Mouse (Mus musculus) limb, embryonic 15.5 days (tissue): Measurements from ENCODE around the gene Olfr94. TPM values are rescaled to one million over a fixed set of nuclear protein-coding genes. Genes with fewer than 3 reads are reported as not detected.
"Not testable (repeated sequence)": the region's sequence is repeated elsewhere in the genome, so short reads cannot be mapped to it uniquely, and the experiment has no call there.

ENCODE experiments used
- ATAC-seq: fragments of 200-750 bp; cut with Nextera tagmentation; 2 replicates; pipeline ENCODE4 v1.8.0; 2017; ENCODE audit warnings: low read depth, moderate TSS enrichment; ENCODE audit not compliant: insufficient number of reproducible peaks, low FRiP score, low TSS enrichment
- H3K27ac ChIP-seq: fragments of 300-500 bp; sonication (generic); 2 replicates; pipeline ENCODE4 v1.5.1; 2015; ENCODE audit warnings: moderate library complexity, mild to moderate bottlenecking, inconsistent platforms
- H3K27me3 ChIP-seq: fragments of 300-500 bp; sonication (generic); 2 replicates; pipeline ENCODE4 v1.6.1; 2015; ENCODE audit warnings: inconsistent platforms
- H3K36me3 ChIP-seq: fragments of 300-500 bp; sonication (generic); 2 replicates; pipeline ENCODE4 v1.6.1; 2015; ENCODE audit warnings: inconsistent platforms
- H3K4me1 ChIP-seq: fragments of 300-500 bp; sonication (generic); 2 replicates; pipeline ENCODE4 v1.6.1; 2015; ENCODE audit warnings: inconsistent platforms
- H3K4me2 ChIP-seq: fragments of 300-500 bp; sonication (generic); 2 replicates; pipeline ENCODE4 v1.6.1; 2015; ENCODE audit warnings: mild to moderate bottlenecking, inconsistent platforms
- H3K4me3 ChIP-seq: fragments of 300-500 bp; sonication (generic); 2 replicates; pipeline ENCODE4 v1.5.1; 2015; ENCODE audit warnings: mild to moderate bottlenecking, inconsistent platforms
- H3K9ac ChIP-seq: fragments of 300-500 bp; sonication (generic); 2 replicates; pipeline ENCODE4 v1.6.1; 2015; ENCODE audit warnings: inconsistent platforms
- H3K9me3 ChIP-seq: fragments of 300-500 bp; sonication (generic); 2 replicates; pipeline ENCODE4 v1.6.1; 2016; ENCODE audit warnings: inconsistent platforms
- WGBS: fragments of 180-500 bp; shearing (Covaris S2); methylation state at CpG from one replicate; pipeline ENCODE4 v1.1.7; 2015; 5-methylcytosine and 5-hydroxymethylcytosine counted together
- polyA plus RNA-seq: library from polyadenylated mRNA; unstranded; fragments of >200 nt; fragmentation: Nextera tagmentation; extraction: Ambion mirVana; gene quantifications from 2 replicates; pipeline ENCODE4 v1.2.1, GENCODE M21; 2015

Gene Olfr94
- polyA plus RNA-seq, result 0.12 and 0.14 TPM in 2 replicates

GRCm38 (mm10) chr17:37200894-37201293 is at the start of gene Olfr94:
Gene Olfr94 (minus strand): TSS chr17:37200994.
- H3K4me1 ChIP-seq, result peaks cover 10% of the 10 kb centered on the region; the same call in 1 of the 2 replicates
- no peak for ATAC-seq
- no peak within 1 kb of the TSS for H3K4me3 ChIP-seq
- peaks cover 37% of the 10 kb centered on the region for H3K27me3 ChIP-seq
- no peak within 1 kb of the TSS for H3K27ac ChIP-seq
- no peaks in the 10 kb centered on the region for H3K9me3 ChIP-seq
- H3K9ac ChIP-seq, result no peak within 1 kb of the TSS
- H3K4me2 ChIP-seq, result no peak within 1 kb of the TSS
- WGBS, result 62% methylated on average over 2 of the region's 2 CpGs
- H3K36me3 ChIP-seq, result no peaks in the 10 kb centered on the region

- no peak overlapping the region for H3K4me3 ChIP-seq
- ATAC-seq, result no peak
- no peaks in the 10 kb centered on the region for H3K4me1 ChIP-seq
- H3K27me3 ChIP-seq, result no peaks in the 10 kb centered on the region
- H3K27ac ChIP-seq, result no peak overlapping the region
- no peak overlapping the region for H3K4me2 ChIP-seq
- no peak overlapping the region for H3K9ac ChIP-seq
- WGBS, result 11% methylated on average over 1 of the region's 1 CpGs
- H3K9me3 ChIP-seq, result no peaks in the 10 kb centered on the region
- H3K36me3 ChIP-seq, result no peaks in the 10 kb centered on the region
Observed at GRCm38 (mm10) chr17:37250544-37250943, 49.8 kb upstream of the Olfr94 start.

- no peak for ATAC-seq
- Histone ChIP-seq H3K36me3 (no peaks in the 10 kb centered on the region), H3K4me1 (no peaks in the 10 kb centered on the region), H3K4me3 (no peak overlapping the region), H3K9ac (no peak overlapping the region), H3K4me2 (no peak overlapping the region), H3K27me3 (no peaks in the 10 kb centered on the region), H3K27ac (no peak overlapping the region), H3K9me3 (no peaks in the 10 kb centered on the region)
Observed at GRCm38 (mm10) chr17:37249460-37249859, 48.7 kb upstream of the Olfr94 start.

- no peak for ATAC-seq
- Histone ChIP-seq H3K4me1 (no peaks in the 10 kb centered on the region), H3K9me3 (no peaks in the 10 kb centered on the region), H3K27ac (no peak overlapping the region), H3K9ac (no peak overlapping the region), H3K27me3 (no peaks in the 10 kb centered on the region), H3K4me3 (no peak overlapping the region), H3K36me3 (no peaks in the 10 kb centered on the region), H3K4me2 (no peak overlapping the region)
- WGBS, result 26% methylated on average over 5 of the region's 5 CpGs
Observed at GRCm38 (mm10) chr17:37246715-37247114, 45.9 kb upstream of the Olfr94 start.

GRCm38 (mm10) chr17:37242198-37242597 is 41.4 kb upstream of the Olfr94 start:
- Histone ChIP-seq H3K27ac (no peak overlapping the region), H3K27me3 (no peaks in the 10 kb centered on the region), H3K9ac (no peak overlapping the region), H3K4me3 (no peak overlapping the region), H3K4me1 (no peaks in the 10 kb centered on the region), H3K36me3 (no peaks in the 10 kb centered on the region), H3K9me3 (no peaks in the 10 kb centered on the region), H3K4me2 (no peak overlapping the region)
- WGBS, result 54% methylated on average over 3 of the region's 3 CpGs
- no peak for ATAC-seq

- not testable (repeated sequence) for H3K4me1 ChIP-seq, H3K9ac ChIP-seq, H3K27me3 ChIP-seq, H3K9me3 ChIP-seq, H3K4me2 ChIP-seq, H3K27ac ChIP-seq, H3K4me3 ChIP-seq, ATAC-seq, H3K36me3 ChIP-seq
- WGBS, result 88% methylated on average over 2 of the region's 2 CpGs
Observed at GRCm38 (mm10) chr17:37237230-37237629, 36.4 kb upstream of the Olfr94 start, which contains the start of gene Olfr97. Gene Olfr97 (minus strand): TSS chr17:37237330.

- no peak overlapping the region for H3K9ac ChIP-seq
- 48% methylated on average over 1 of the region's 1 CpGs for WGBS
Observed at GRCm38 (mm10) chr17:37221879-37222278, 21.1 kb upstream of the Olfr94 start.

GRCm38 (mm10) chr17:37219846-37220245 is 19.1 kb upstream of the Olfr94 start, which contains the start of gene Olfr96:
Gene Olfr96 (plus strand): TSS chr17:37220146.
- Histone ChIP-seq H3K4me2 (no peak within 1 kb of the TSS), H3K36me3 (no peaks in the 10 kb centered on the region), H3K27ac (no peak within 1 kb of the TSS), H3K9ac (no peak within 1 kb of the TSS), H3K4me3 (no peak within 1 kb of the TSS), H3K4me1 (no peaks in the 10 kb centered on the region), H3K9me3 (0 out of 2 replicates have a peak, but pooled peaks cover 3% of the 10 kb centered on the region), H3K27me3 (no peaks in the 10 kb centered on the region)
- 54% methylated on average over 4 of the region's 4 CpGs for WGBS
- ATAC-seq, result no peak

More at GRCm38 (mm10) chr17:37221879-37222278, 21.1 kb upstream of the Olfr94 start:
- Histone ChIP-seq H3K27ac (no peak overlapping the region), H3K4me1 (no peaks in the 10 kb centered on the region), H3K9me3 (0 out of 2 replicates have a peak, but pooled peaks cover 3% of the 10 kb centered on the region), H3K4me3 (no peak overlapping the region), H3K4me2 (no peak overlapping the region), H3K36me3 (no peaks in the 10 kb centered on the region), H3K27me3 (no peaks in the 10 kb centered on the region)
- no peak for ATAC-seq

GRCm38 (mm10) chr17:37218486-37218885 is 17.7 kb upstream of the Olfr94 start:
- H3K4me1 ChIP-seq, result no peaks in the 10 kb centered on the region
- no peaks in the 10 kb centered on the region for H3K27me3 ChIP-seq
- no peak overlapping the region for H3K4me2 ChIP-seq
- H3K4me3 ChIP-seq, result no peak overlapping the region
- H3K9me3 ChIP-seq, result 0 out of 2 replicates have a peak, but pooled peaks cover 3% of the 10 kb centered on the region
- 76% methylated on average over 3 of the region's 3 CpGs for WGBS
- no peak overlapping the region for H3K9ac ChIP-seq
- no peak for ATAC-seq
- no peaks in the 10 kb centered on the region for H3K36me3 ChIP-seq
- H3K27ac ChIP-seq, result no peak overlapping the region

- 65% methylated on average over 3 of the region's 3 CpGs for WGBS
- no peaks in the 10 kb centered on the region for H3K36me3 ChIP-seq
- H3K9me3 ChIP-seq, result 0 out of 2 replicates have a peak, but pooled peaks cover 3% of the 10 kb centered on the region
- no peak for ATAC-seq
- no peak within 1 kb of the TSS for H3K27ac ChIP-seq
- no peak within 1 kb of the TSS for H3K9ac ChIP-seq
- peaks cover 15% of the 10 kb centered on the region for H3K27me3 ChIP-seq
- no peak within 1 kb of the TSS for H3K4me3 ChIP-seq
- no peak within 1 kb of the TSS for H3K4me2 ChIP-seq
- peaks cover 5% of the 10 kb centered on the region; the same call in 1 of the 2 replicates for H3K4me1 ChIP-seq
Observed at GRCm38 (mm10) chr17:37213018-37213417, 12.2 kb upstream of the Olfr94 start, which contains the start of gene Olfr95. Gene Olfr95 (minus strand): TSS chr17:37213118.

- Histone ChIP-seq H3K9me3 (no peaks in the 10 kb centered on the region), H3K4me1 (peaks cover 5% of the 10 kb centered on the region; the same call in 1 of the 2 replicates), H3K9ac (no peak overlapping the region), H3K4me3 (peak overlapping the region; percentile 19), H3K27ac (no peak overlapping the region), H3K36me3 (no peaks in the 10 kb centered on the region), H3K4me2 (no peak overlapping the region), H3K27me3 (peaks cover 15% of the 10 kb centered on the region)
- no peak for ATAC-seq
- WGBS, result 17% methylated on average over 40 of the region's 40 CpGs
Observed at GRCm38 (mm10) chr17:37210884-37211768, 10.3 kb upstream of the Olfr94 start.

GRCm38 (mm10) chr17:37203917-37204236 is 3.1 kb upstream of the Olfr94 start:
- Histone ChIP-seq H3K36me3 (no peaks in the 10 kb centered on the region), H3K4me3 (no peak overlapping the region), H3K4me2 (no peak overlapping the region), H3K27me3 (peaks cover 7% of the 10 kb centered on the region; the same call in 1 of the 2 replicates), H3K9ac (no peak overlapping the region), H3K4me1 (no peaks in the 10 kb centered on the region), H3K27ac (no peak overlapping the region), H3K9me3 (no peaks in the 10 kb centered on the region)
- ATAC-seq, result no peak
- 16% methylated on average over 3 of the region's 3 CpGs for WGBS
